Mouse (Mus musculus) liver, embryonic 11.5 days (tissue): ENCODE measurements around the gene Nxpe2. TPM values are rescaled to one million over a fixed set of nuclear protein-coding genes. Genes with fewer than 3 reads are reported as not detected.
A peak's percentile ranks its signal among the peaks of the same experiment; 100 is the strongest.

Source experiments
- ATAC-seq: fragments of 200-750 bp; cut with Nextera tagmentation; replicated peaks from 2 replicates; pipeline ENCODE4 v1.8.0; 2017; ENCODE audit warnings: moderate number of reproducible peaks, mild to moderate bottlenecking, moderate TSS enrichment, moderate library complexity; ENCODE audit not compliant: low FRiP score
- DNase-seq: peaks from one replicate; pipeline ENCODE4 v3.0.0-alpha.2; 2017; ENCODE audit warnings: low spot score
- H3K27ac ChIP-seq: fragments of 300-500 bp; sonication (generic); 2 replicates; pipeline ENCODE4 v1.5.1; 2014; ENCODE audit warnings: mild to moderate bottlenecking, low read depth, low read length, control low read depth
- H3K27me3 ChIP-seq: fragments of 300-500 bp; sonication (generic); replicated peaks from 2 replicates; pipeline ENCODE4 v1.6.1; 2014; ENCODE audit warnings: low read length, mixed read lengths; ENCODE audit not compliant: control insufficient read depth, insufficient read depth
- H3K36me3 ChIP-seq: fragments of 300-500 bp; sonication (generic); 2 replicates; pipeline ENCODE4 v1.6.1; 2014; ENCODE audit warnings: mild to moderate bottlenecking, low read length, moderate library complexity, mixed read lengths; ENCODE audit not compliant: control insufficient read depth, insufficient read depth
- H3K4me1 ChIP-seq: fragments of 300-500 bp; sonication (generic); replicated peaks from 2 replicates; pipeline ENCODE4 v1.6.1; 2014; ENCODE audit warnings: low read length, mixed read lengths; ENCODE audit not compliant: control insufficient read depth, insufficient read depth
- H3K4me2 ChIP-seq: fragments of 300-500 bp; sonication (generic); 2 replicates; pipeline ENCODE4 v1.6.1; 2014; ENCODE audit warnings: mild to moderate bottlenecking, control low read depth, moderate library complexity
- H3K4me3 ChIP-seq: fragments of 300-500 bp; sonication (generic); 2 replicates; pipeline ENCODE4 v1.5.1; 2014; ENCODE audit warnings: low read depth, low read length, control low read depth
- H3K9ac ChIP-seq: fragments of 300-500 bp; sonication (generic); 2 replicates; pipeline ENCODE4 v1.6.1; 2014; ENCODE audit warnings: low read depth, low read length, control low read depth
- H3K9me3 ChIP-seq: fragments of 300-500 bp; sonication (generic); 2 replicates; pipeline ENCODE4 v1.6.1; 2016; ENCODE audit warnings: low read length, inconsistent platforms, mixed read lengths; ENCODE audit not compliant: control insufficient read depth
- WGBS: fragments of 180-500 bp; shearing (Covaris S2); extraction: QIAGEN DNeasy Blood & Tissue Kit; methylation state at CpG from one replicate; pipeline ENCODE4 v1.1.7; 2014; 5-methylcytosine and 5-hydroxymethylcytosine counted together
- polyA plus RNA-seq: library from polyadenylated mRNA; unstranded; fragments of >200 nt; fragmentation: Nextera tagmentation; extraction: Ambion mirVana; gene quantifications from 2 replicates; pipeline ENCODE4 v1.2.1, GENCODE M21; 2014

Gene Nxpe2
- 100 and 104 TPM in 2 replicates for polyA plus RNA-seq

DNA sequence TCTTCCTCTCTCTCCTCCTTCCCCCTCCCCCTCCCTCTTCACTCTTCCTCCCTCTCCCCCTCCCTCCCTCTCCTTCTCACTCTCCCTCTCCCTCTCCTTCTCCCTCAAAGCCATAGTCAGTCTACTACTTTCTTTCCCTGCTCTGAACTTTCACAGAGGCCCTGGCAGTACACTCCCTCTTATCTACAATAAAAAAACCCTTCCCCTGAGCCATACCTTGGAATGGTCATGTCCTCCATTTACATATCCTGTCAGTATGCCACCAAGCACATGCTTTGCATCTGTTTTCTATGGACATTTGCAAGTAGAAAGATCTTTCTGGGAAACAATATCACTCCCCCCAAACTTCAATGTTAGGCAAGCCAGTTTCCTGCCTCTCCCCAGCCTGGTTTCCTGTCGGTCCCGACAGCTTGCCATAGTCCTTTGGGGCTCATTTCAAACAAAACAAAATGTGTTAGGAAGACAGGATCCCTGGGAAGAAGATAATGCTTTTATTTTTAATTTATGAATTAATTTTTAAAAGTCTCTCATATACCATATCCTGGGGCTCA lies at the start of gene Nxpe2:
Gene Nxpe2, minus strand, starts transcription at position 307 of the 551 bp plus-strand sequence.
- 47% methylated on average over 2 of the region's 2 CpGs for WGBS
- H3K4me1 ChIP-seq, result peaks cover 20% of the 10 kb centered on the region
- H3K9ac ChIP-seq, result no peak within 1 kb of the TSS
- no peak; the same call in 1 of the 2 replicates for ATAC-seq
- no peak within 1 kb of the TSS for H3K4me3 ChIP-seq
- H3K4me2 ChIP-seq, result no peak within 1 kb of the TSS
- H3K27ac ChIP-seq, result peak within 1 kb of the TSS; percentile 58
- no peak for DNase-seq
- no peaks in the 10 kb centered on the region for H3K9me3 ChIP-seq
- H3K36me3 ChIP-seq, result no peaks in the 10 kb centered on the region
- no peaks in the 10 kb centered on the region for H3K27me3 ChIP-seq

DNA sequence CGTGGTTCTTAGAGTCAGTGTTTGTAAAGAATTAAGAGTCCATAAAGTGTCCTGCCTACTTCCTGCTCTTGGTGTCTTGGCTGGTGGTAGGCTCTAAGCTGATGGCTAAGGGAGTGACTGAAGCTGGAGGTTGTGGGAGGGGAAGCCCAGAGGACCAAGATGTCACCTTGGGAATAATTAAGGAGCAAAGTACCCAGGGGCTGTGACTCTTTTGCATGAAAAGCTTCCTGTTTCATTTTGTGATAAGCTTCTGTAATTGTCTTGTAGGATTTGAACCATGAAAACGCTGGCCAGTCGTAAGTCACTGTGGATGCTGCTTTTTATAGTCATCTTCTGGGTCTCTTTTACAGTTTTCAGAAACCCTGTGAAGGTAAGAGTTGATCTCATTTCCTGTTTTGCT lies 36.7 kb upstream of the Nxpe2 start:
- Histone ChIP-seq H3K4me1 (no peaks in the 10 kb centered on the region), H3K9me3 (no peaks in the 10 kb centered on the region), H3K27me3 (no peaks in the 10 kb centered on the region), H3K9ac (no peak overlapping the region), H3K4me2 (no peak overlapping the region), H3K36me3 (no peaks in the 10 kb centered on the region), H3K4me3 (no peak overlapping the region), H3K27ac (no peak overlapping the region)
- 63% methylated on average over 3 of the region's 3 CpGs for WGBS
- ATAC-seq, result no peak
- DNase-seq, result no peak

DNA sequence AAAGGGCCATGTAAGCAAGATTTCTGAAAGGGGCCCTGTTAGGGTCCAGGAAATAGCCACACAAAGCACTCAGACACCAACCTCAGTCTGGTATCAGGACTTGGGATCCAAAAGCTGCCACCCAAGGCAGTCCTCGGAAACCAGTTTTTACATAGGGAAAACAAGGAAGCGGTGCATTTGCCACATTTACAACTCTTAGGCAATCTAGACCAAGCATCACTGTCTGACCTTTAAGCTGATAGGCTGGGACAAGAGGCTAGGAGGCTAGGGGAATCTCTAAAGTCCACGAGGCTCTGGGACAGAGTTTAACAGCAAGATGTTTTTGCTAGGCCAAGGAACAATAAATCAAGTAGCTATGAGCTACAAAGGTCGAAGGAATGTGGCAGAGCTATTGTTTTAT lies 35.2 kb upstream of the Nxpe2 start:
- H3K4me3 ChIP-seq, result no peak overlapping the region
- no peak overlapping the region for H3K27ac ChIP-seq
- no peak for ATAC-seq
- H3K27me3 ChIP-seq, result no peaks in the 10 kb centered on the region
- H3K36me3 ChIP-seq, result no peaks in the 10 kb centered on the region
- no peak for DNase-seq
- no peaks in the 10 kb centered on the region for H3K4me1 ChIP-seq
- no peaks in the 10 kb centered on the region for H3K9me3 ChIP-seq
- 64% methylated on average over 4 of the region's 4 CpGs for WGBS
- H3K9ac ChIP-seq, result no peak overlapping the region
- no peak overlapping the region for H3K4me2 ChIP-seq

DNA sequence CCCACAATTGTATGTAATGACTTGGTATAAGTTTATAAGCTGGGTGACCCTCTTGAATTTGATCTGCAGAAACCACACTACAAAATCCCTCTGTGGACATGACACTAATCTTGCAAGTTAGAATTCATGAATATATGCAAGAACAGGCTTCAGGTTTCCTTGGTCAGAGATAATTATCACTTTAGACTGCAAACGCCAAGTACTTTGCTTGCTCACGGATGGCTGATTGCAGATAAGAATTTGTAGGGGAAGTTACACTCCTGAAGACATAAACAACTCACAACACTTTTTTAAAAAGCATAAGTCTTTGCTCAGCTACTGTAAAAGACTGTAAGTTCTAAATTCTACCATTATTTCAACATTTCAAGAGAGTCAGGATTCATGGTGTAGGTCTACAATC lies 21.1 kb upstream of the Nxpe2 start:
- no peak overlapping the region for H3K4me2 ChIP-seq
- H3K9me3 ChIP-seq, result no peaks in the 10 kb centered on the region
- H3K27me3 ChIP-seq, result no peaks in the 10 kb centered on the region
- H3K4me1 ChIP-seq, result peaks cover 6% of the 10 kb centered on the region; the same call in 1 of the 2 replicates
- H3K4me3 ChIP-seq, result no peak overlapping the region
- 24% methylated on average over 2 of the region's 2 CpGs for WGBS
- H3K9ac ChIP-seq, result no peak overlapping the region
- DNase-seq (no peak), ATAC-seq (no peak)
- no peaks in the 10 kb centered on the region for H3K36me3 ChIP-seq
- no peak overlapping the region for H3K27ac ChIP-seq

DNA sequence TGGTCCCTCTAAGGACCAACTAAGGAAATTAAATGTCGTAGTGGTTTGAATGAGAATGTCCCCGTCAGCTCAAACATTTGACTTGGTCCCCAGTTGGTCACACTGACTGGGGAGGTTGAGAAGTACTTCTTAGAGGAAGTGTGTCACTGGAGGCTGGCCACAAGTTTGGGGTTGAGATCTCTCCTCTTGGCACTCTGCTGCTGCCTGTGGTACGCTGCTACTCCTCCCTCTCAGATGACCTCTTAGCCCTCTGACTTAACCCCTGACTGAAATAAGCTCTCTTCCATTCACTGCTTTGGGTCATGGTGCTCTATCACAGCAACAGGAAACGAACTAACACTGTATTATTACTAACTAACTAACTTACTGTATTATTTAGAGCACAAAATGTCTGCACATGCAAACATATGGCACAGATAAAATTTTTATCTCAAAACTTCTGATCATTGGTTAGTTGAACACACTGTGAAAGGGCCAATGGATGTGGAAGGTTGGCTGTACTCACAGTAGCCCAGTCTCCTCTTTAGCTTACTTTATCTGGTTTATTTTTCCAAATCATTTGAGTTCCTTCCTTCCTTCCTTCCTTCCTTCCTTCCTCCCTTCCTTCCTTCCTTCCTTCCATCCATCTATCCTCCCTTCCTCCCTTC lies 20.1 kb upstream of the Nxpe2 start:
- DNase-seq (no peak), ATAC-seq (peak; percentile 69; the same call in 1 of the 2 replicates)
- Histone ChIP-seq H3K9ac (no peak overlapping the region), H3K4me2 (no peak overlapping the region), H3K4me1 (peaks cover 6% of the 10 kb centered on the region; the same call in 1 of the 2 replicates), H3K9me3 (no peaks in the 10 kb centered on the region), H3K27ac (no peak overlapping the region), H3K27me3 (no peaks in the 10 kb centered on the region), H3K4me3 (no peak overlapping the region), H3K36me3 (no peaks in the 10 kb centered on the region)
- 56% methylated on average over 4 of the region's 4 CpGs for WGBS

DNA sequence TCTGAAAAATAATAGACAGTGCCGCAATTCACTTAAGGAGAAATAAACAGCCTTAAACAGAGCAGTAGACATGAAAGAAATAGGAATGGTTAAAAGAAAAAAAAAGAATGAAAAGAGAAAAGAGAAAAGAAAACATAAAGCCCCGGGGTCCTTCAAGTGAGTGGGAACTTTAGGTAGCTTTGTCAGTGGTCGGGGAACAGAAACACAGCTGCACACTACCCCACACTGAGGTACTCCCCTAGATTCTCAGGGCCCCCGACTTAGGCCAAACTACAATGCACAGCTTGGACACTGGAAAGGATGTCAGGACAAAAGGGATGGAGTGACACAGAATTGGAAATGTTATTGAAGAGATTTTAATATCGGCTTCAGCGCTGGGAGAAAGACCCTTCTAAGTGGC lies 9.5 kb upstream of the Nxpe2 start:
- peak overlapping the region; percentile 98 for H3K27ac ChIP-seq
- no peaks in the 10 kb centered on the region for H3K9me3 ChIP-seq
- peak overlapping the region; percentile 47 for H3K4me2 ChIP-seq
- peak overlapping the region; percentile 11; the same call in 1 of the 2 replicates for H3K4me3 ChIP-seq
- peak overlapping the region; percentile 52 for H3K9ac ChIP-seq
- peaks cover 25% of the 10 kb centered on the region for H3K4me1 ChIP-seq
- WGBS, result 78% methylated on average over 6 of the region's 6 CpGs
- ATAC-seq (no peak), DNase-seq (no peak)
- no peaks in the 10 kb centered on the region for H3K27me3 ChIP-seq
- H3K36me3 ChIP-seq, result no peaks in the 10 kb centered on the region

DNA sequence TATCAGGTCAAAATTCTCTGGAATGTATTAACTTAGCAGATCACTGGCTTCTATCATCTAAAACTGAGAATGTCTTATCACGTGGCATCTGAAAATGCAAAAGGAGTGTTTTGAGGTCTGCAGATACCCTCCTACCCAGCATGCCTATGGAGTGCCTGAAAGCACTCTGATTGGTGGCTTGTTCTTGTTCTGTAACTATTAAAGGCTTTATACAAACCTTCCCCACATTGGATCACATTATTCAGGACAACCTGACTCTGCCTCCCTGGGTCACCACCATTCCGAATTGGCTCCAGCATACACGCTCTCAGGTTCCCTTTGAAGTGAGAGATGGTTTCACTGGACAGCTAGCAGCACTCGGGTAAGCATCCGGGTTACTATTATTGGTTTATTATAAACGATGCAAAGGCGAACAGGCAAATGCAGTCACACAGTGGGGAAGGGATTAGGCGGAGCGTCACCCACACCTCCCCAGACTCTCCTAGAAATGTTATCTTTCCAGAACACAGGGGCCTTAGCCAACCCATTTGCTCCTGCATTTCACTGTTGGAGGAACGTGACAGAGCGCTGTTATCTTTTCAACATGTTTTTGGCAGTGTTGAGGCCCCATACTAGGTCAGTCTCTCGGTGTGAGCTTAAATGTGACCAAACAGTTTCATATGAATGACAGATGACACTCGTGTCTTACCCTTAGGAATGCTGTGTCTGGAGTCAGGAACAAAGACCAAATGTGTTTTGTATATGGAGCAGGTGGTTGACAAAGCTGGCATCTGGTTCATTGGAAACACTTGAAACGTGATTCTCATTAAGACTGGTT lies 8.8 kb upstream of the Nxpe2 start:
- no peaks in the 10 kb centered on the region for H3K27me3 ChIP-seq
- peaks cover 30% of the 10 kb centered on the region for H3K4me1 ChIP-seq
- WGBS, result 38% methylated on average over 14 of the region's 14 CpGs
- H3K4me3 ChIP-seq, result peak overlapping the region; percentile 18; the same call in 1 of the 2 replicates
- H3K9ac ChIP-seq, result peak overlapping the region; percentile 60
- ATAC-seq (peak; percentile 99), DNase-seq (peak; percentile 47)
- peak overlapping the region; percentile 47 for H3K4me2 ChIP-seq
- H3K9me3 ChIP-seq, result no peaks in the 10 kb centered on the region
- H3K27ac ChIP-seq, result peak overlapping the region; percentile 98
- no peaks in the 10 kb centered on the region for H3K36me3 ChIP-seq

DNA sequence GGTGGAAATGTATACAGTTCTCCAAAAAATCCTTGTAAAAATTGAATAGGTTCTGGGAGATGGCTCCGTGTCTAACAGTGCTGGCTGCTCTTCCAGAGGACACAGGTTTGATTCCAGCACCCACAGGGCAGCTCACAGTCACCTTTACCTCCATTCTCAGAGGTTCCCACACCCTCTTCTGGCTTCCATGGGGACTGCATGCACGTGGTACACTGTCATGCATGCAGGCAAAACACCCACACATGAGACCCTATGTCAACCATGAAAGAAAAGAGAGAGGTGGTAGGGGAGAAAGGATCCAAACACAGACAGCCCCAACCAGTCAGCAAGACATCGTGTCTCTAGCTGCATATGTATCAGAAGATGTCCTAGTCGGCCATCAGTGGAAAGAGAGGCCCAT lies 7.6 kb upstream of the Nxpe2 start:
- Histone ChIP-seq H3K4me2 (no peak overlapping the region), H3K9ac (no peak overlapping the region), H3K36me3 (no peaks in the 10 kb centered on the region), H3K4me3 (no peak overlapping the region), H3K9me3 (no peaks in the 10 kb centered on the region), H3K27ac (peak overlapping the region; percentile 98; the same call in 1 of the 2 replicates), H3K27me3 (no peaks in the 10 kb centered on the region), H3K4me1 (peaks cover 33% of the 10 kb centered on the region)
- ATAC-seq, result no peak
- DNase-seq, result peak; percentile 24
- 71% methylated on average over 4 of the region's 4 CpGs for WGBS
